Mouse (Mus musculus) left cerebral cortex, adult 18-20 months (tissue): ENCODE results near the gene Prb1. TPM values are rescaled to one million over a fixed set of nuclear protein-coding genes. Genes with fewer than 3 reads are reported as not detected.
"Not testable (repeated sequence)": the region's sequence is repeated elsewhere in the genome, so short reads cannot be mapped to it uniquely, and the experiment has no call there.

Source experiments
- DNase-seq, 2 experiments: peaks; one replicate each; pipeline ENCODE4 v3.0.0; 2021 to 2022; ENCODE audit warnings: low spot score in 2 of 2, mixed read lengths in 1 of 2
- long read RNA-seq, 2 experiments: library from polyadenylated mRNA; stranded (forward); transcript quantifications; one replicate each; pipeline ENCODE4 v2.0.0; 2021
- total RNA-seq, 2 experiments: library from RNA; stranded (reverse); gene quantifications; 2 replicates each; pipeline ENCODE4 v1.2.3; 2021

Gene Prb1
- not detected for total RNA-seq
- long read RNA-seq, experiment 1: 0 reads
- long read RNA-seq, experiment 2: 0 reads

GRCm38 (mm10) chr6:132210421-132210820, at the start of gene Prb1:
TSS of gene Prb1 (minus strand) at chr6:132210521.
- not testable (repeated sequence) for DNase-seq

Other genes with a start within 250 kb of the Prb1 start
- gene Prpmp5, start 104.2 kb upstream of the Prb1 start, total RNA-seq: not detected
- gene Gm8882, start 153.6 kb upstream of the Prb1 start, total RNA-seq: not detected